Mouse (Mus musculus): ENCODE results near the gene Macrod1. TPM values are rescaled to one million over a fixed set of nuclear protein-coding genes. Genes with fewer than 3 reads are reported as not detected.

The Macrod1 gene
- polyA plus RNA-seq, 1 experiment, result 61.7 TPM

- Histone ChIP-seq H3K36me3 (ENCODE audit: control insufficient read depth, insufficient read depth, low read length) (peaks cover 3% of the 10 kb centered on the region; the same call in 1 of the 2 replicates), H3K27me3 (replicated peaks; ENCODE audit: control insufficient read depth, insufficient read depth, low read length) (no peaks in the 10 kb centered on the region), H3K27ac (ENCODE audit: insufficient read depth, low read depth, low read length) (no peak overlapping the region), H3K4me3 (ENCODE audit: insufficient read depth, low read depth, low read length) (no peak overlapping the region), H3K4me1 (ENCODE audit: control insufficient read depth, insufficient read depth, low read length) (peaks cover 26% of the 10 kb centered on the region)
- no peak for TF ChIP-seq POLR2A (IDR thresholded peaks at IDR 0.05; ENCODE audit: low read depth, low read length)
- TF ChIP-seq CTCF (conservative IDR thresholded peaks at IDR 0.05; ENCODE audit: insufficient read depth, insufficient read length, low read depth, low read length), result no peak
- 56% methylated on average over 5 of the region's 5 CpGs for WGBS
- no peak for DNase-seq
Observed at GRCm38 (mm10) chr19:7214484-7214883, 157.9 kb downstream of the Macrod1 start.

DNA sequence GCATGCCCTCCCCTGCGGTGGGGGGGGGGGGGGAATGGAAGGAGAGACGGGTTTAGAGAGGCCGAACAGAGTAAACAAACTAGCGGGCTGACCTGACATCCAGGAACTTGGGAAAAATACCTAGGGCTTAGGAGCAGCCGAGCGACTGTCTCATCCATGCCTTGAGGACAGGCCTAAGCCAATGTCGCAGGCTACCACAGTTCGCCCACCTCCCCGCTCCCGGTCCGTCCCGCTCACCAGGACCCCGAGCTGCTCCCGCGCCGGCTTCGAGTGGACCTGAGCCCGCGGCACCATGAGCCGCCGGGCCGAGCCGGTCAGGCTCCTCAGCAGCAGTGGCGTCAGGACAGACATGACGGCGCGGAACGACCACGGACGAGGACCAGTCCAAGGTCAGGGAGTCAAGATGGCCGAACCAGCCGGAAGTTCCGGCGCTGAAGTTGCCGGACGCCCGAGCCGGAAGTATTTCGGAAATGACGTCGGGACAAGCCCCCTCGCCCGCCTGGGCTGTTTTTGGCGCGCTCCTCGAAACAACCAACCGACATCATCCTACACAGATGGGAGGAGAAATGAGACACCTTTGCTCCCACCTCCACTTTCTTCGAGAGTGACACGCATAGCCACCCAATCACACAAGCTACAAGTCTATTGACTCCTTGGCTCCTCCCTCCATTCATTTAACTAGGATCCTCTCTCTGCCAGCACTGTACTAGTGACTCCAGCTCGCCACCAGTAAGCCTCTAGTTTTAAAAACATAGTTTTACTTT, 160.7 kb downstream of the Macrod1 start, which contains the start of gene Cox8a:
Cox8a (minus strand) TSS at position 455 of the 764 bp plus-strand sequence.
- TF ChIP-seq POLR2A (IDR thresholded peaks at IDR 0.05; ENCODE audit: low read depth, low read length), result peak; percentile 89
- TF ChIP-seq CTCF (conservative IDR thresholded peaks at IDR 0.05; ENCODE audit: insufficient read depth, insufficient read length, low read depth, low read length), result no peak
- WGBS, result under 1% methylated on average over 50 of the region's 50 CpGs
- peak; percentile 99 for DNase-seq

DNA sequence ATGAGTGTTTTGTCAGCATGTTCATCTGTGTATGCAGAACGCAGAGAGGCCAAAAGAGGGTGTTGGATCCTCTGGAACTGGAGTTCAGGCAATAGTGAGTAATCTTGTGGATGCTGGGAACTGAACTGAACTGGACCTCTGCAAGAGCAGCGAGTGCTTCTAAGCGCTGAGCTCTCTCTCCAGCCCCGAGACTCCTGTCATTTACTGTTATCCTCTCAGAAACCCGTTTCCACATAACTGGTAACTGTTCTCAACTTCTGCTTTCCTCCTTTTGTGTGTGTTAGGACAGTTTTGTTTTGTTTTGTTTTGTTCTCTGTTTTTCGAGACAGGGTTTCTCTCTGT, 161.3 kb downstream of the Macrod1 start:
- H3K4me1 ChIP-seq (ENCODE audit: control insufficient read depth, insufficient read depth, low read length), result peaks cover 26% of the 10 kb centered on the region
- H3K36me3 ChIP-seq (ENCODE audit: control insufficient read depth, insufficient read depth, low read length), result peaks cover 3% of the 10 kb centered on the region; the same call in 1 of the 2 replicates
- TF ChIP-seq CTCF (conservative IDR thresholded peaks at IDR 0.05; ENCODE audit: insufficient read depth, insufficient read length, low read depth, low read length) (no peak), POLR2A (IDR thresholded peaks at IDR 0.05; ENCODE audit: low read depth, low read length) (no peak)
- WGBS, result 7% methylated on average over 6 of the region's 6 CpGs
- H3K27ac ChIP-seq (ENCODE audit: insufficient read depth, low read depth, low read length), result no peak overlapping the region
- H3K4me3 ChIP-seq (ENCODE audit: insufficient read depth, low read depth, low read length), result no peak overlapping the region
- H3K27me3 ChIP-seq (replicated peaks; ENCODE audit: control insufficient read depth, insufficient read depth, low read length), result no peaks in the 10 kb centered on the region
- no peak for DNase-seq

More for the DNA sequence above, 160.7 kb downstream of the Macrod1 start, which contains the start of gene Cox8a:
- Histone ChIP-seq H3K4me3 (ENCODE audit: insufficient read depth, low read depth, low read length) (peak within 1 kb of the TSS; percentile 90), H3K4me1 (ENCODE audit: control insufficient read depth, insufficient read depth, low read length) (peaks cover 26% of the 10 kb centered on the region), H3K36me3 (ENCODE audit: control insufficient read depth, insufficient read depth, low read length) (peaks cover 3% of the 10 kb centered on the region; the same call in 1 of the 2 replicates), H3K27me3 (replicated peaks; ENCODE audit: control insufficient read depth, insufficient read depth, low read length) (no peaks in the 10 kb centered on the region), H3K27ac (ENCODE audit: insufficient read depth, low read depth, low read length) (peak within 1 kb of the TSS; percentile 99)

DNA sequence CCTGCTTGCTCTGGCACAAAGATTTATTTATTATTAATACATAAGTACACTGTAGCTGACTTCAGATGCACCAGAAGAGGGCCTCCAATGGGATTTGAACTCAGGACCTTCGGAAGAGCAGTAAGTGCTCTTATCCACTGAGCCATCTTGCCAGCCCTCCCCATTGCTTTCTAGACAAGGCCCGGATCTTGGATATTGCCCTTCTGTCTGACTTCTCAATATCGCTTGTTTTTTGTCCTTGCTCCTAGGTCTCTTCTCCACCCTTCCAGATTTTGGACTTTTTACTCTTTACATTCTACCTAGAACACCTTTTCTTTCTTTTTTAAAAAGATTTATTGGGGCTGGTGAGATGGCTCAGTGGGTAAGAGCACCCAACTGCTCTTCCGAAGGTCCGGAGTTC, 162.1 kb downstream of the Macrod1 start:
- Histone ChIP-seq H3K36me3 (ENCODE audit: control insufficient read depth, insufficient read depth, low read length) (peaks cover 3% of the 10 kb centered on the region; the same call in 1 of the 2 replicates), H3K4me1 (ENCODE audit: control insufficient read depth, insufficient read depth, low read length) (peaks cover 26% of the 10 kb centered on the region), H3K27me3 (replicated peaks; ENCODE audit: control insufficient read depth, insufficient read depth, low read length) (no peaks in the 10 kb centered on the region), H3K4me3 (ENCODE audit: insufficient read depth, low read depth, low read length) (no peak overlapping the region), H3K27ac (ENCODE audit: insufficient read depth, low read depth, low read length) (no peak overlapping the region)
- TF ChIP-seq POLR2A (IDR thresholded peaks at IDR 0.05; ENCODE audit: low read depth, low read length) (no peak), CTCF (conservative IDR thresholded peaks at IDR 0.05; ENCODE audit: insufficient read depth, insufficient read length, low read depth, low read length) (no peak)
- DNase-seq, result no peak
- WGBS, result 95% methylated on average over 5 of the region's 5 CpGs

- no peaks in the 10 kb centered on the region for H3K36me3 ChIP-seq (ENCODE audit: control insufficient read depth, insufficient read depth, low read length)
- H3K4me1 ChIP-seq (ENCODE audit: control insufficient read depth, insufficient read depth, low read length), result peaks cover 32% of the 10 kb centered on the region
- TF ChIP-seq POLR2A (IDR thresholded peaks at IDR 0.05; ENCODE audit: low read depth, low read length), result no peak
- no peak for TF ChIP-seq CTCF (conservative IDR thresholded peaks at IDR 0.05; ENCODE audit: insufficient read depth, insufficient read length, low read depth, low read length)
- WGBS, result 86% methylated on average over 6 of the region's 6 CpGs
- no peaks in the 10 kb centered on the region for H3K27me3 ChIP-seq (replicated peaks; ENCODE audit: control insufficient read depth, insufficient read depth, low read length)
- no peak overlapping the region for H3K27ac ChIP-seq (ENCODE audit: insufficient read depth, low read depth, low read length)
- no peak overlapping the region for H3K4me3 ChIP-seq (ENCODE audit: insufficient read depth, low read depth, low read length)
- DNase-seq, result no peak
Observed at GRCm38 (mm10) chr19:7222196-7222595, 165.6 kb downstream of the Macrod1 start.

DNA sequence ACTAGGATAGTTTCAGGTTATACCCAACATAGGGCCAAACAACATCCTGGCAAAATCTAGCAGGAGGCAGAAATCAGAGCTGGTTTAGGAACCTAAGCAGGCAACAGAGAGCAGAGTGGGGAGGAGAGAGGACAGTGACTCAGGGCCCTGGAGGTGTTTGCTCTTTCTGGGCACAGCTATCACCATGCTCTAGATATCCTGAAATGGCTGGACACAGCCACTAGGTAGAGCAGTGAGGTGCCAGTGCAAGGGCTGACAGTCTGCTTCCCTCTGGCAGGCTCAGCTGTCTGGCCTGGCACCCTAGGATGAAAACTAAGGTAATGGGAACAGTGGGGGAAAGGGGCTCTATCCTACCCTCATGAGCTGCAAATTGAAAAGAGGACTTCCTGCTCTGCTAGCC, 166.9 kb downstream of the Macrod1 start:
- no peak overlapping the region for H3K4me3 ChIP-seq (ENCODE audit: insufficient read depth, low read depth, low read length)
- TF ChIP-seq POLR2A (IDR thresholded peaks at IDR 0.05; ENCODE audit: low read depth, low read length) (no peak), CTCF (conservative IDR thresholded peaks at IDR 0.05; ENCODE audit: insufficient read depth, insufficient read length, low read depth, low read length) (no peak; the same call in 1 of the 2 replicates)
- no peaks in the 10 kb centered on the region for H3K27me3 ChIP-seq (replicated peaks; ENCODE audit: control insufficient read depth, insufficient read depth, low read length)
- no peak overlapping the region for H3K27ac ChIP-seq (ENCODE audit: insufficient read depth, low read depth, low read length)
- H3K36me3 ChIP-seq (ENCODE audit: control insufficient read depth, insufficient read depth, low read length), result no peaks in the 10 kb centered on the region
- H3K4me1 ChIP-seq (ENCODE audit: control insufficient read depth, insufficient read depth, low read length), result peaks cover 33% of the 10 kb centered on the region
- DNase-seq, result no peak

DNA sequence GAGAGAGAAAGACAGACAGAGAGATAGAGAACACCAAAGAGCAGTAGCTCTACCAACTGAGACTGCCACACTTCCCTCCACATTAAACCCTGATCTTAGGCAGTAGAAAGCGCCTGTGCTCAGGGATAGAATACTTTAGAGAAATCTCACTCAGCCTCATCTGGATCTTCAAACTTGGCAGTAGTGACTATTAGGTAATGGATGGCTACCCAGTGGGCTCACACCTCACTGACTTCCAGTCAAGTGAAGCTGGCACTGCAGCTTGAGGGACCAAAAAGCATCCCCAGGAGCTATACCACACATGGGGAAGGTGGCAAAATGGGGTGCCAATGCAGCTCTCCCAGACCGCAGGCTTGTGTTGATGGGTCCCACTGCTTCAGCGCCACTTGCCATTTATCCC, 167.6 kb downstream of the Macrod1 start:
- 83% methylated on average over 3 of the region's 3 CpGs for WGBS

More for the DNA sequence above, 167.6 kb downstream of the Macrod1 start:
- H3K4me3 ChIP-seq (ENCODE audit: insufficient read depth, low read depth, low read length), result no peak overlapping the region
- TF ChIP-seq POLR2A (IDR thresholded peaks at IDR 0.05; ENCODE audit: low read depth, low read length) (no peak), CTCF (conservative IDR thresholded peaks at IDR 0.05; ENCODE audit: insufficient read depth, insufficient read length, low read depth, low read length) (no peak)
- no peak overlapping the region for H3K27ac ChIP-seq (ENCODE audit: insufficient read depth, low read depth, low read length)
- no peaks in the 10 kb centered on the region for H3K36me3 ChIP-seq (ENCODE audit: control insufficient read depth, insufficient read depth, low read length)
- DNase-seq, result peak; percentile 54
- H3K27me3 ChIP-seq (replicated peaks; ENCODE audit: control insufficient read depth, insufficient read depth, low read length), result no peaks in the 10 kb centered on the region
- peaks cover 33% of the 10 kb centered on the region for H3K4me1 ChIP-seq (ENCODE audit: control insufficient read depth, insufficient read depth, low read length)
